Mouse (Mus musculus) thymus, postnatal 10 days (tissue): ENCODE measurements at regions not wholly inside any gene's neighbourhood (a gene's known extent, or its start where the extent isn't known, plus 50 kb on each side); places are given as distances from the start of the nearest gene placed in this dataset.
"Not testable (repeated sequence)": the region's sequence is repeated elsewhere in the genome, so short reads cannot be mapped to it uniquely, and the experiment has no call there.

Experiments used
- DNase-seq, 2 experiments: peaks; one replicate each; pipeline ENCODE4 v3.0.0; 2021; ENCODE audit warnings: low spot score in 2 of 2

DNA sequence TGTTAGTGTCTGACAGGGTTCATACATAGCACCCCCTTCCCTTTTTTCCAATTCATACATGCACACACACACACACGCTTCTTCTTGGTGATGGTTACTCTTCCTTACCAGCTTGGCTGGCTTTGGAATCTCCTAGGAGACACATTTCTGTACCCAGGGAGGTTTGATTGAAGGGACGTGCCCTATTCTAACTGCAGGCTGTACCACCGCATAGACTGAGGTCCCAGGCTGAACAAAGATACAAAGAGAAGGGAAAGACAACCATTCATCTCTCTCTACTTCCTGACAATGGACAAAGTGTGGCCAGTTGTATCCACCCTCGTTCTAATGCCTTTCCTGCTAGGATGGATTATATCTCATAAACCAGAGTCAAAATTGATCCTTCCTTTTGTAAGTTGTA lies 100.0 kb downstream of the Raet1d start:
- DNase-seq: not testable (repeated sequence)

- not testable (repeated sequence) for DNase-seq
Observed at GRCm38 (mm10) chr10:22460818-22461479, 100.6 kb downstream of the Raet1d start.

DNA sequence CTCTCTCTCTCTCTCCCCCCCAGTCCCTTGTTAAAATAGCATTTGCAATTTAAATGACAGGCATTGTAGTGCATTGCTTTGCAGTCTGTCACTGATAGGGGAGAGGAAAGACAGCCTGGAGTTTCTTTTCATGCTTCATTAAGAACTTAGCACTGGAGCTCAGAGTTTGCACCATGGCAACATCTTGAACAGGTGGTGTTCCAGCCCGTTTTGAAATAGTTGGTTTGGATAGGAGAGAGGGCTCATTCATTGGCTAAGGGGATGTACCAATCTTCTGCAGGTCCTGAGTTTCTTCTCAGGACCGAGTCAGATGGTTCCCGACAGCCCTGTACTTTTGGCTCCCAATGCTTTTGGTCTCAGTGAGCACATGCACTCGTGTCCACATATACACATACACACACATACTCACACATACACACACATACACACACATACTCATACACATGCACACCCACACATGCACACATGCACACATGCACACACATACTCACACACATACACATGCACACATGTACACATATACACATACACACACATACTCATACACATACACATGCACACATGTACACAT lies 101.2 kb downstream of the Raet1d start:
- DNase-seq: not testable (repeated sequence)

- peak in 1 of 2 experiments; percentile 3 for DNase-seq
Observed at GRCm38 (mm10) chr10:22471722-22472330, 111.5 kb downstream of the Raet1d start.

GRCm38 (mm10) chr10:22479860-22480259 lies 119.5 kb downstream of the Raet1d start:
- peak in 1 of 2 experiments; percentile 7 for DNase-seq

DNA sequence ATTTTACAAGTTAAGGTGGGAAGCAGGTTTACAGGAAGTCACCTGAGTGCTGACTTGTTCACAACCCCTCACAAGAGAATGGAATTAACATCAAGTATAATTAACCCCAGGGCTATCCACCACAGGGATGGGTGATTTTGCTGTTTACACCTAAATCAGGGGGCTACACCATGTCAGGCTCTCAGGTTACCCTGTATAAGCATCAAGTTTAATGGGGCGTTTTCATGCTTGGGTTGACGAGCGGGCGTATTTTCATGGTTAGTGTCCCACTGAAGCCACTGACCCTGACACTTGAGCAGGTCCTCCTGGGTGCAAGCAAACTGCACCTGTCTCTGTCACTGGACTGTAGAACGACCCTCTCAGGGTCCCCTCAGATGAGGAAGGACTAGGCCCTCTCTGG lies 126.7 kb downstream of the Raet1d start:
- not testable (repeated sequence) for DNase-seq

GRCm38 (mm10) chr10:22491806-22492347 lies 131.5 kb downstream of the Raet1d start:
- not testable (repeated sequence) for DNase-seq

DNA sequence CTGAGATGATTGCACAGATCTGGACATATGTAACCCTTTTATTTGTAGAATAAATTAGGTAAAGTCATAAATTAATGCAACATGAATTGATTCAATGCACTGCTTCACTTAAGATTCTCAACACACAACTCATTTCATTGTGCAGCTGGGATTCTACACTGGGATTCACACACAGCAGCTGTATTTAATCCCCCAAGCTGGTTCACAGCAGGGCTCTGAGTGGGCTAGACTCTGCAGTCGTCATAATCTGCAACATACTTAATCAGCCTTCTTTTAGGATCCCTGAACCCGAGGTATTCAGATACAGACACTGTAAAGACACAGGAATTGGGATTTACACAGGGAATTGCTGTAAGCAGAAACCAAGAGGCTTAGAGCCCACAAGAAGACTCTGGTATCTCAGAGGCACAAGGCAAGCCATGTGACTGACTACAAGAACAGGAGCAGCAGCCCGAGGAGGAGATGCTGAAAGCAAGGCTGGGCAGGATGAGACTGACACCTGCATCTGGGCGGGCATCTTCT lies 135.7 kb downstream of the Raet1d start:
- DNase-seq: no peak
